Mouse (Mus musculus) heart, postnatal 0 days (tissue): ENCODE measurements around the gene Itpkc. TPM values are rescaled to one million over a fixed set of nuclear protein-coding genes. Genes with fewer than 3 reads are reported as not detected.
A peak's percentile ranks its signal among the peaks of the same experiment; 100 is the strongest.

ENCODE experiments used
- ATAC-seq: fragments of 200-750 bp; cut with Nextera tagmentation; 2 replicates; pipeline ENCODE4 v1.8.0; 2017; ENCODE audit warnings: low read depth, moderate number of reproducible peaks, moderate library complexity; ENCODE audit not compliant: insufficient read depth
- DNase-seq: peaks from one replicate; pipeline ENCODE4 v3.0.0-alpha.2; 2016; ENCODE audit warnings: low spot score
- H3K27ac ChIP-seq: fragments of 300-500 bp; sonication (generic); 2 replicates; pipeline ENCODE4 v1.5.1; 2014; ENCODE audit warnings: low read depth, mild to moderate bottlenecking
- H3K27me3 ChIP-seq: fragments of 300-500 bp; sonication (generic); 2 replicates; pipeline ENCODE4 v1.6.1; 2014; ENCODE audit warnings: low read length, mixed read lengths; ENCODE audit not compliant: control insufficient read depth, insufficient read depth
- H3K36me3 ChIP-seq: fragments of 300-500 bp; sonication (generic); replicated peaks from 2 replicates; pipeline ENCODE4 v1.6.1; 2014; ENCODE audit warnings: low read length, mixed read lengths; ENCODE audit not compliant: control insufficient read depth, insufficient read depth
- H3K4me1 ChIP-seq: fragments of 300-500 bp; sonication (generic); 2 replicates; pipeline ENCODE4 v1.6.1; 2014; ENCODE audit warnings: antibody characterized with exemption; ENCODE audit not compliant: control insufficient read depth, insufficient read depth
- H3K4me2 ChIP-seq: fragments of 300-500 bp; sonication (generic); 2 replicates; pipeline ENCODE4 v1.6.1; 2014; ENCODE audit warnings: low read depth, mild to moderate bottlenecking, low read length, moderate library complexity
- H3K4me3 ChIP-seq: fragments of 300-500 bp; sonication (generic); 2 replicates; pipeline ENCODE4 v1.5.1; 2014; ENCODE audit warnings: low read depth, low read length
- H3K9ac ChIP-seq: fragments of 300-500 bp; sonication (generic); replicated peaks from 2 replicates; pipeline ENCODE4 v1.6.1; 2014; ENCODE audit warnings: low read depth, low read length, mixed read lengths
- H3K9me3 ChIP-seq: fragments of 300-500 bp; sonication (generic); replicated peaks from 2 replicates; pipeline ENCODE4 v1.6.1; 2016; ENCODE audit warnings: low read length; ENCODE audit not compliant: control insufficient read depth
- CTCF ChIP-seq: IDR thresholded peaks from 2 replicates; pipeline ENCODE4 v1.5.1; 2016; ENCODE audit warnings: antibody characterized with exemption, control low read depth, low read depth
- EP300 ChIP-seq: IDR thresholded peaks from 2 replicates; pipeline ENCODE4 v1.6.1; 2016; ENCODE audit warnings: antibody characterized with exemption, low read depth
- WGBS: fragments of 180-500 bp; shearing (Covaris S2); extraction: QIAGEN DNeasy Blood & Tissue Kit; methylation state at CpG from one replicate; pipeline ENCODE4 v1.1.7; 2014; 5-methylcytosine and 5-hydroxymethylcytosine counted together
- polyA plus RNA-seq: library from polyadenylated mRNA; unstranded; fragments of >200 nt; fragmentation: Nextera tagmentation; extraction: Ambion mirVana; gene quantifications from 2 replicates; pipeline ENCODE4 v1.2.1, GENCODE M21; 2015
- total RNA-seq: library from RNA; depleted of rRNA; stranded (reverse); fragments of >200 nt; gene quantifications from 2 replicates; pipeline ENCODE4 v1.2.3, GENCODE M21; 2014; ENCODE audit warnings: low replicate concordance

Gene Itpkc
- total and polyA plus RNA-seq, 2 experiments from 2014 or later: 1.3 to 14.7 TPM

DNA sequence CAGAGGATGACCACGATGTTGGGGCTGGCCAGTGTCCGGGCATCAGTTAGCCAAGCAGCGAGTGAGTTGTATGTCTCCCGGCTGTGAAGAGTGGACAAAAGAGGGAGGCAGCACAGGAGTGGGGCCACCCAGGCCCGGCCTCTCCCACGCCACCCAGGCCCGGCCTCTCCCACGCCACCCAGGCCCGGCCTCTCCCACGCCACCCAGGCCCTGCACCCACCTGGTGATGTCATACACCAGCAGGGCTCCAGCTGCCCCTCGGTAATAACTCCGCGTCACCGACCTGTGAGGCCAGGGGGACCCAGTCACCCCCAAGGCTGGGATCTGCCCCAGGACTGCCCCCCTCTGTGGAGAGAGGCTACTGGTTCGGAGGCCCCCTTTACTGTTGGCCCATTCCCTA lies 54.0 kb downstream of the Itpkc start:
- Histone ChIP-seq H3K4me2 (no peak overlapping the region), H3K27me3 (no peaks in the 10 kb centered on the region), H3K4me3 (no peak overlapping the region), H3K27ac (no peak overlapping the region), H3K4me1 (peaks cover 10% of the 10 kb centered on the region), H3K36me3 (peaks cover 38% of the 10 kb centered on the region), H3K9ac (no peak overlapping the region), H3K9me3 (no peaks in the 10 kb centered on the region)
- ATAC-seq (no peak), DNase-seq (no peak)
- WGBS: 92% methylated on average over 15 of the region's 15 CpGs
- TF ChIP-seq CTCF (no peak), EP300 (no peak)

DNA sequence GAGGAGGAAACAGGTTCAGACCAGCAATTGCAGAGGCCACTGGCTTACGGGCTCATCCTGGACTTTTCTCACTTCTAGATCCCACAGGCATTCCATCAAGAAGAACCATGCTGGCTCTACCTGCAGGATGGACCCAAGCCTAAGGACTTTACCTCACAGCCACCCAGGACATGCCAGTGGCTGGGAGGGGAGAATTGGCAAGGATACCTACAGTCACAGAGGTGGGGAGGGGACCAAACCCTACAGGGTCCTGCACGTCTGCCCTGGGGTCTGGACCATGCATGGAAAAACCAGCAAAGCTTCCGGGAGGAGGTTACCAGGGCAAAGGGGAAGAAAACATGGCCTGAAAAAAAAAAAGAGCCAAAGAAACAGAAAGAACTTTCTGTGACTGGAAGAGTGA lies 57.5 kb downstream of the Itpkc start:
- no peak for ATAC-seq
- Histone ChIP-seq H3K27me3 (no peaks in the 10 kb centered on the region), H3K4me3 (no peak overlapping the region), H3K9ac (no peak overlapping the region), H3K27ac (no peak overlapping the region), H3K4me1 (no peaks in the 10 kb centered on the region), H3K9me3 (no peaks in the 10 kb centered on the region), H3K4me2 (no peak overlapping the region), H3K36me3 (peaks cover 38% of the 10 kb centered on the region)
- TF ChIP-seq EP300: no peak
- TF ChIP-seq CTCF: no peak
- WGBS: 89% methylated on average over 3 of the region's 3 CpGs
- no peak for DNase-seq

DNA sequence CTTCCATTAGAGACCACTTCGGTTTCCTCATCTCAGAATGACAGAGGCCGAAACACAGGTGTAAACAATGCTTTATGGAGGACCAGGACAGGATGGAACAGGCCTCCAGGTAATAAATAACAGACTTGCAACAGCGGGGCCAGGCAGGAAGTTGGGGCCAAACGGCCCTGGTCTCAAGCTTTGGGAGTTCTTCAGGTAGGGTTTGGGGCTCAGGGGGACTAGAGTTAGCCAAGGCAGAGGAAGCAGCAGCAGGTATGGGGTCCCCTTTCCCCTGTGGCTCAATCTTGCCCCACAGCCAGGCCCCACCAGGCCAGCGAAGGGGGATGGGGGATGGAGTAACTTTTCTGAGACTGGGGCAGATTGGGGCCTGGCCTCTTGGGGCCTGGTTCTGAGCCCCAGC lies 60.1 kb downstream of the Itpkc start:
- Histone ChIP-seq H3K9ac (no peak overlapping the region), H3K4me1 (peaks cover 24% of the 10 kb centered on the region), H3K27ac (no peak overlapping the region), H3K4me3 (no peak overlapping the region), H3K36me3 (peaks cover 37% of the 10 kb centered on the region), H3K27me3 (no peaks in the 10 kb centered on the region), H3K4me2 (no peak overlapping the region), H3K9me3 (no peaks in the 10 kb centered on the region)
- WGBS: 88% methylated on average over 5 of the region's 5 CpGs
- TF ChIP-seq EP300 (no peak), CTCF (no peak)
- DNase-seq: no peak
- no peak for ATAC-seq

DNA sequence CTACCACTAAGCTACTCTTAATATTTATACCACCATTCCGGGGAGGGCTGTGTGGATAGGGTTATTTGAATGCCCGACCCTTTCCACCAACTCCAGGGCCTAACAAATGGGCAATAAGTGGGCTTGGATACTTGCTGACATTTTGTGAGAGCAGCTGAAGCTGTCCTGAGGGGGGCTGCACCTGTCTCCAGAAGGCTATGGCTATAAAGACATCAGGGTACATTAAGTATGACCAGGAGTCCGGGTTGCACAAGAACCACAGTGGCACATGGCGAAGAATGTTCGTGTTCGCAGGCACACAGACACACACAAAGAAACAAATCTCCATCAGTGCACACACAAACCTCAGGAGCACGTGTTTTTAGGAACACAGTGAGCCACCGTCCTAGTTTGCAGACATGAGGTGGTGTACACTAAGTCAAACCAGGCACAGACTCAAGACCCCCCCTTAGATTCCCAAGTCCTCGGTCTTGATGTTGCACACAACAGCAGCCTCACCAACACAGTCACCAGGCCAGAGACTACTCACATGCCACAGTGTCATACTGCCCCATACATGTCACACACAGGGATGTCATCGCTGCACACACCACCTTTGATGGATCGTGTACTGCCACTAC lies 60.9 kb downstream of the Itpkc start:
- H3K4me2 ChIP-seq: peak overlapping the region; percentile 93
- peak overlapping the region; percentile 74 for H3K9ac ChIP-seq
- H3K4me3 ChIP-seq: peak overlapping the region; percentile 64
- H3K27ac ChIP-seq: peak overlapping the region; percentile 95
- DNase-seq: no peak
- ATAC-seq: no peak
- H3K36me3 ChIP-seq: peaks cover 29% of the 10 kb centered on the region
- H3K27me3 ChIP-seq: no peaks in the 10 kb centered on the region
- no peaks in the 10 kb centered on the region for H3K9me3 ChIP-seq
- peaks cover 31% of the 10 kb centered on the region for H3K4me1 ChIP-seq
- TF ChIP-seq EP300: no peak
- TF ChIP-seq CTCF: no peak
- 71% methylated on average over 11 of the region's 11 CpGs for WGBS

DNA sequence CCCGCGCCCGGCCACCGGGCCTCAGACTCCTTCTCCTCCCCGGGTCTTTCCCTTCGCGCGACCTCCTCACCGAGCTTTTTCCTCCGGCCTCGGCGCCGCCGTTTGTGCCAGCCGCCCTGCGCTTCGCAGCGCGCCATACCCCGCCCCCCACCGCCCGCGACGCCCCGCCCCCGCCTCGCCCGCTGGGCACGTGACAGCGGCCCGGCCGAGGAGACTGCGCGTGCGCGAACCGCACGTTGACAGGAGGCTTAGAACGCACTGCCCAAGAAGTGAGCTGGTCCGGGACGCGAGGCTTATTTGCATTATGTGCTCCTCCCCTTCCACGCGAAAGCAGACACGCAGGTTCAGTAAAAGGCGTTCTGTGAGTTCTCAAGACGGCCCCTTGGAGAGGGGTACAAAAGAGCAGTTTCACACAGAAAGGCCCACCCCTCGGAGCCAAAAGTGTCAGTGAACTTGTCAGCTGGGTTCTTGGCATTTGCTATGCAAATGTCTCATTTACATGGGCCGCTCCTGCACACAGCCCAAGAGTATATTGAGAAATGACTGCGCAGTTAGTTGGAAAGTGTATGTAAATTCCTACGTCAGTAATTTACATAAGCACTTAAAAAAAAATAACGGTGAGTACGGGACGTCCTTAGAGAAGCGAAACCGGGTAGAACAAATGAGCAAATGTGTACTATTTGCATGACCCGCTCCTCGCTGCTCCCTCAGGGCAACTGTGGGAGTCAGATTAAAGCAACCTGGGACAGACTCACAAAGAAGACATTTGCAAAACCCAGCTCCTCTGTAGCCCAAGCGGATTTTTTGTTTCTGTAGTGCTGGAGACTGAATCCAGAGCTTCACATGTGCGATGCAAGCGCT lies 61.6 kb downstream of the Itpkc start, which contains the start of gene Egln2:
TSS of gene Egln2 (minus strand) at position 189 of the 861 bp plus-strand sequence.
- Histone ChIP-seq H3K4me1 (peaks cover 31% of the 10 kb centered on the region), H3K27me3 (no peaks in the 10 kb centered on the region), H3K27ac (peak within 1 kb of the TSS; percentile 95), H3K9me3 (no peaks in the 10 kb centered on the region), H3K9ac (peak within 1 kb of the TSS; percentile 74), H3K4me2 (peak within 1 kb of the TSS; percentile 93), H3K4me3 (peak within 1 kb of the TSS; percentile 64), H3K36me3 (peaks cover 21% of the 10 kb centered on the region)
- TF ChIP-seq CTCF (no peak), EP300 (0 out of 2 replicates have a peak, but pooled peaks have one; percentile 47)
- DNase-seq (peak; percentile 94), ATAC-seq (peak; percentile 87)
- under 1% methylated on average over 60 of the region's 61 CpGs for WGBS
